7 mouse cellular contexts compared by ENCODE assay signal in genomic region chr16:94311931-94312330, GRCm38 (mm10). TPM values are rescaled to one million over a fixed set of nuclear protein-coding genes. Genes with fewer than 3 reads are reported as not detected.
DNase-seq lines count a peak whose midpoint lies in the region; ATAC-seq and TF ChIP-seq lines count a peak whose summit lies in the region.

No protein-coding gene starts in this region.

- no peak for TF ChIP-seq POLR2A in lung, adult 2 months (IDR thresholded peaks at IDR 0.05; ENCODE audit: borderline replicate concordance, extremely low read depth, low read depth, low read length)
- no peak for TF ChIP-seq POLR2A in limb, embryonic 14.5 days (IDR thresholded peaks at IDR 0.05; ENCODE audit: borderline replicate concordance, extremely low read depth, insufficient read depth, insufficient read length)

- H3K27ac ChIP-seq in forebrain, embryonic 13.5 days = peak overlapping the region; percentile 99
- no peak overlapping the region for H3K27ac ChIP-seq in limb, embryonic 14.5 days (replicated peaks; ENCODE audit: low read depth, low read length)
- no peak overlapping the region for H3K27ac ChIP-seq in stomach, embryonic 14.5 days (ENCODE audit: low read length)

- H3K4me1 ChIP-seq in lung, adult 2 months (ENCODE audit: control insufficient read depth, insufficient read depth, low read length) = peaks cover 3% of the 10 kb centered on the region; the same call in 1 of the 2 replicates
- H3K4me1 ChIP-seq in forebrain, embryonic 13.5 days = peaks cover 32% of the 10 kb centered on the region
- H3K4me1 ChIP-seq in limb, embryonic 14.5 days (ENCODE audit: control insufficient read depth, insufficient read depth, low read length) = peaks cover 9% of the 10 kb centered on the region
- peaks cover 11% of the 10 kb centered on the region; the same call in 1 of the 2 replicates for H3K4me1 ChIP-seq in stomach, embryonic 14.5 days (ENCODE audit: control insufficient read depth, insufficient read depth, low read length)

- peak overlapping the region; percentile 39 for H3K9ac ChIP-seq in forebrain, embryonic 13.5 days
- H3K9ac ChIP-seq in limb, embryonic 14.5 days (ENCODE audit: low read depth, low read length, severe bottlenecking) = 0 out of 2 replicates have a peak overlapping the region, but pooled peaks have one; percentile 71
- H3K9ac ChIP-seq in stomach, embryonic 14.5 days (replicated peaks; ENCODE audit: low read depth, low read length) = no peak overlapping the region

- H3K4me3 ChIP-seq in lung, adult 2 months (replicated peaks; ENCODE audit: extremely low read depth, low read depth, low read length) = peak overlapping the region; percentile 31
- peak overlapping the region; percentile 59 for H3K4me3 ChIP-seq in forebrain, embryonic 13.5 days
- H3K4me3 ChIP-seq in limb, embryonic 14.5 days (replicated peaks; ENCODE audit: low read length) = peak overlapping the region; percentile 56
- H3K4me3 ChIP-seq in stomach, embryonic 14.5 days (ENCODE audit: low read depth, low read length) = peak overlapping the region; percentile 36; the same call in 1 of the 2 replicates

- no peaks in the 10 kb centered on the region for H3K36me3 ChIP-seq in forebrain, embryonic 13.5 days (ENCODE audit: poor library complexity, severe bottlenecking)
- no peaks in the 10 kb centered on the region for H3K36me3 ChIP-seq in limb, embryonic 14.5 days (ENCODE audit: control insufficient read depth, insufficient read depth, low read length)
- H3K36me3 ChIP-seq in stomach, embryonic 14.5 days (ENCODE audit: control insufficient read depth, insufficient read depth, low read length) = no peaks in the 10 kb centered on the region

- no peaks in the 10 kb centered on the region for H3K27me3 ChIP-seq in forebrain, embryonic 13.5 days
- no peaks in the 10 kb centered on the region for H3K27me3 ChIP-seq in limb, embryonic 14.5 days (ENCODE audit: control insufficient read depth, insufficient read depth, low read length)
- H3K27me3 ChIP-seq in stomach, embryonic 14.5 days (ENCODE audit: control insufficient read depth, insufficient read depth, low read length) = no peaks in the 10 kb centered on the region

- WGBS in lung, adult 2 months = 60% methylated on average over 4 of the region's 4 CpGs
- WGBS in forebrain, embryonic 13.5 days = 66% methylated on average over 4 of the region's 4 CpGs
- WGBS in limb, embryonic 14.5 days = 77% methylated on average over 4 of the region's 4 CpGs
- 71% methylated on average over 4 of the region's 4 CpGs for WGBS in stomach, embryonic 14.5 days

- H3K4me2 ChIP-seq in forebrain, embryonic 13.5 days = peak overlapping the region; percentile 62
- H3K4me2 ChIP-seq in limb, embryonic 14.5 days (replicated peaks; ENCODE audit: low read depth, low read length, severe bottlenecking) = peak overlapping the region; percentile 87
- peak overlapping the region; percentile 51 for H3K4me2 ChIP-seq in stomach, embryonic 14.5 days (replicated peaks; ENCODE audit: low read depth, low read length)

- no peaks in the 10 kb centered on the region for H3K9me3 ChIP-seq in forebrain, embryonic 13.5 days (replicated peaks)
- no peaks in the 10 kb centered on the region for H3K9me3 ChIP-seq in limb, embryonic 14.5 days (ENCODE audit: control insufficient read depth, low read length)
- H3K9me3 ChIP-seq in stomach, embryonic 14.5 days (ENCODE audit: control insufficient read depth, low read depth, low read length) = no peaks in the 10 kb centered on the region

- no peak for DNase-seq in lung, adult 2 months
- no peak for DNase-seq in lung, postnatal 10 days
- no peak for DNase-seq in limb, embryonic 14.5 days (ENCODE audit: low spot score)
- DNase-seq in testis, postnatal 14 days (ENCODE audit: low spot score) = no peak
- DNase-seq in yolk sac, embryonic 10.5 days (ENCODE audit: low spot score) = no peak

- ATAC-seq in forebrain, embryonic 13.5 days = no peak
- ATAC-seq in limb, embryonic 14.5 days (ENCODE audit: low FRiP score, low read depth) = no peak
- ATAC-seq in stomach, embryonic 14.5 days (ENCODE audit: insufficient number of reproducible peaks, insufficient read depth, low FRiP score, low read depth) = no peak

- no peak for TF ChIP-seq CTCF in lung, adult 2 months (IDR thresholded peaks at IDR 0.05; ENCODE audit: insufficient read depth, low read length)

RNA-seq across cellular contexts. Expression of gene Hlcs, which starts 1.4 kb away (rescaled TPM):
- polyA plus RNA-seq in lung, adult 2 months (2012; rRNA removed) = 8.9 and 9.5 TPM in 2 replicates
- 9.0 and 9.8 TPM in 2 replicates for polyA plus RNA-seq in forebrain, embryonic 13.5 days (2015; fragmentation: Nextera tagmentation; extraction: Ambion mirVana)
- polyA plus RNA-seq in limb, embryonic 14.5 days (2012; rRNA removed) = 6.1 and 7.1 TPM in 2 replicates
- polyA plus RNA-seq in limb, embryonic 14.5 days (2014; fragmentation: Nextera tagmentation; extraction: Ambion mirVana) = 6.3 and 6.4 TPM in 2 replicates
- 10.7 and 10.8 TPM in 2 replicates for polyA plus RNA-seq in stomach, embryonic 14.5 days (2014; fragmentation: Nextera tagmentation; extraction: Ambion mirVana)

RNA-seq across cellular contexts. Expression of gene Ripply3, which starts 16.3 kb away (rescaled TPM):
- polyA plus RNA-seq in lung, adult 2 months (2012; rRNA removed) = 34.6 and 38.6 TPM in 2 replicates
- polyA plus RNA-seq in forebrain, embryonic 13.5 days (2015; fragmentation: Nextera tagmentation; extraction: Ambion mirVana) = 2.1 and 2.8 TPM in 2 replicates
- polyA plus RNA-seq in limb, embryonic 14.5 days (2012; rRNA removed) = 2.3 and 2.9 TPM in 2 replicates
- 5.2 TPM in 2 replicates for polyA plus RNA-seq in limb, embryonic 14.5 days (2014; fragmentation: Nextera tagmentation; extraction: Ambion mirVana)
- polyA plus RNA-seq in stomach, embryonic 14.5 days (2014; fragmentation: Nextera tagmentation; extraction: Ambion mirVana) = 5.9 and 7.3 TPM in 2 replicates

RNA-seq across cellular contexts. Expression of gene Ttc3, which starts 58.5 kb away (rescaled TPM):
- polyA plus RNA-seq in lung, adult 2 months (2012; rRNA removed) = 25.9 and 26.5 TPM in 2 replicates
- polyA plus RNA-seq in forebrain, embryonic 13.5 days (2015; fragmentation: Nextera tagmentation; extraction: Ambion mirVana) = 644 and 681 TPM in 2 replicates
- polyA plus RNA-seq in limb, embryonic 14.5 days (2012; rRNA removed) = 113 and 123 TPM in 2 replicates
- 294 and 297 TPM in 2 replicates for polyA plus RNA-seq in limb, embryonic 14.5 days (2014; fragmentation: Nextera tagmentation; extraction: Ambion mirVana)
- polyA plus RNA-seq in stomach, embryonic 14.5 days (2014; fragmentation: Nextera tagmentation; extraction: Ambion mirVana) = 307 and 308 TPM in 2 replicates

RNA-seq across cellular contexts. Expression of gene Pigp, which starts 59.7 kb away (rescaled TPM):
- 20.6 and 23.8 TPM in 2 replicates for polyA plus RNA-seq in lung, adult 2 months (2012; rRNA removed)
- 120 and 126 TPM in 2 replicates for polyA plus RNA-seq in forebrain, embryonic 13.5 days (2015; fragmentation: Nextera tagmentation; extraction: Ambion mirVana)
- 75.3 and 83.2 TPM in 2 replicates for polyA plus RNA-seq in limb, embryonic 14.5 days (2012; rRNA removed)
- 86.3 and 101 TPM in 2 replicates for polyA plus RNA-seq in limb, embryonic 14.5 days (2014; fragmentation: Nextera tagmentation; extraction: Ambion mirVana)
- polyA plus RNA-seq in stomach, embryonic 14.5 days (2014; fragmentation: Nextera tagmentation; extraction: Ambion mirVana) = 105 and 112 TPM in 2 replicates
